Mouse (Mus musculus): ENCODE data around the gene Gm49405. TPM values are rescaled to one million over a fixed set of nuclear protein-coding genes. Genes with fewer than 3 reads are reported as not detected.
A peak's percentile ranks its signal among the peaks of the same experiment; 100 is the strongest.
"Not testable (repeated sequence)": the region's sequence is repeated elsewhere in the genome, so short reads cannot be mapped to it uniquely, and the experiment has no call there.

The Gm49405 gene
- polyA plus RNA-seq, 1 experiment: 0.05 TPM

DNA sequence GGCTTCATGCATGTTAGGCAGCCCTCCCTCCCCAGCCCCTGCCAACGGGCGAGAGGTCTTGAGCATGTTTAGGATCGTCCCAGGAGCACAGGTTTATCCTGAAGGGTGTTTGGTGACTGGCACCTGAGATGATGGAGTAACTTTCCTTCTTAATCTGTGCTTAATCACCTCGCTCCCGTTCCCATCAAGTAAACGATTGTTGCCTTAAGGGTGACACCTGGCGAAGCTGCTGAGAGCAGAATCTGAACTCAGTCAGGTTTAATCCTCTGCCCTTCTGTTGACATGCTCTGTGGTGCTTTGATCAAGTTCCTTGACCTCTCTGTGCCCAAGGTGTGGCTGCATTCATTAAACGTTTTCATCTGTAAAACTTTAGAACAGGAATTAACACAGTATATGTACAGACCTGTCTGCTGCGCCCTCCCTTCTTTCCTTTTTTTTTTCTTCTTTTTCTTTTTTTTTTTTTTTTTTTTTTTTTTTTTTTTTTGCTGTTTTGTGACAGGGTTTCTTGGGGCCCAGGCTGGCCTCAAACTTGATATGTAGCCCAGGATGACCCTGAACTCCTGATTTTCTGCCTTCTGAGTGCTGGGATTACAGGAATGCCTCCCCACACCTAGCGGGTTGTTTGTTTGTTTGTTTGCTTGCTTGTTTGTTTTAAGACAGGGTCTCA is 17.6 kb downstream of the Gm49405 start:
- no peaks in the 10 kb centered on the region for H3K27me3 ChIP-seq (ENCODE audit: control insufficient read depth)
- H3K9me3 ChIP-seq (ENCODE audit: control insufficient read depth, low read length): no peaks in the 10 kb centered on the region
- TF ChIP-seq TAL1 (IDR thresholded peaks at IDR 0.05; ENCODE audit: low read length): no peak; the same call in 2 of the 3 replicates
- TF ChIP-seq GATA1 (IDR thresholded peaks at IDR 0.05; ENCODE audit: low read length): no peak
- peaks cover 55% of the 10 kb centered on the region for H3K4me1 ChIP-seq (ENCODE audit: control insufficient read depth)
- H3K36me3 ChIP-seq (ENCODE audit: control insufficient read depth): no peaks in the 10 kb centered on the region
- no peak overlapping the region for H3K4me3 ChIP-seq (replicated peaks)

DNA sequence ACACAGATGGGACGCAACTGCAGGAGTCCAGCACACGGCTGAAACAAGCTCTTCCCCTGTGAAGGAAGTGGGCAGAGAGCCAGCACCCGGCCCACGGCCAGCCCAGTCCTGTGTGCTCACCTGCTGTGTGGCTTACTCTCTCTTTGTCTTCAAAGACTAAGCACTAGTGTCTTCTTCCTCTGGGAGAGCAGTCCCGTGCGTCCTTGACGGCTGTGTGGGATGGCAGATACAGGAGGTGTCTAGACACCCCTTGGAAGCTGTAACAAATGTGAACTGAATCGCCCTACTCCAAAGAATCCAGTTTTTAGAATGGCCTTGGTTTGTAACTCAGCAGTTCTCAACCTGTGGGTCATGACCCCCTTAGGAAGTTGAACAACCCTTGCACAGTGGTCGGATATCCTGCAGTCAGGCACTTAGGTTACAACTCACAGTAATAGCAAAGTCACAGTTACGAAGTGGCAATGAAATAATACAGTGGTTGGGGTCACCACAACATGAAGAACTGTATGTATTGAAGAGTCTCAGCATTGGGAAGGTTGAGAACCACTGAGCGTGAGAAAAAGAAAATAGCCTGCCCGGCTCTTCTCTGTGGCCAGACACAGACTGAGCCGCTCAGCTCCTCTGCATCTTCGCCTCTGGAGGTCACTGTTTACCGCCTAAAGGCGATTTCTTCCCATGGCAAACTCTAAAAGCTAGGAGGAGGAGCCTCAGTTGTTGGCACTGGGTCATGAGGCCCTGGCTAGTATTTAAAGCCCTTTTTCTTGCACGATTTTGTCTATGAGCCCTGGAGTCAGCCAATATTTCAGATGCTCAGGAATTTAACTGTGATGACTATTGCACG is 18.5 kb downstream of the Gm49405 start:
- Histone ChIP-seq H3K36me3 (ENCODE audit: control insufficient read depth) (no peaks in the 10 kb centered on the region), H3K4me1 (ENCODE audit: control insufficient read depth) (peaks cover 46% of the 10 kb centered on the region), H3K27me3 (ENCODE audit: control insufficient read depth) (no peaks in the 10 kb centered on the region), H3K4me3 (replicated peaks) (no peak overlapping the region), H3K9me3 (ENCODE audit: control insufficient read depth, low read length) (no peaks in the 10 kb centered on the region)
- no peak for TF ChIP-seq GATA1 (IDR thresholded peaks at IDR 0.05; ENCODE audit: low read length)
- TF ChIP-seq TAL1 (IDR thresholded peaks at IDR 0.05; ENCODE audit: low read length): no peak

DNA sequence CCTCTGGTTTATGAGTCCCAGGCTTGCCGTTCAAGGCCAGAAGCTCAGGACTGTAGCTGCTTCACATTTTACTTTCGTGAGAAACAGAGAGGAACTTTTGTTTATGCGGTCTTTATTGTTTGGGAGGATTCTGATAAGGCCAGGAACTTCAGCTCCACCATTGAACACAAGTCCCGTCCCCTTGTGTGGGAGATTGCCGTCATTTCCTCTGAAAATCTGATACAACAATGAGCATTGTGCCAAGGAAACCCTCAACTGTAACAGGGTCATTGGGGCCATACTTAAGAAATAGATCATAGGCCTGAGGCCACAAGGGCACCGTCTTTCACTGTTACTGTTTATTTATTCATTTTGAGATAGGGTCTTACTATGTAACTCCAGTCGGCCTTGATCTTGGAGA is 22.8 kb downstream of the Gm49405 start:
- peaks cover 13% of the 10 kb centered on the region for H3K9me3 ChIP-seq (ENCODE audit: control insufficient read depth, low read length)
- TF ChIP-seq GATA1 (IDR thresholded peaks at IDR 0.05; ENCODE audit: low read length) (no peak), TAL1 (IDR thresholded peaks at IDR 0.05; ENCODE audit: low read length) (no peak)
- H3K4me1 ChIP-seq (ENCODE audit: control insufficient read depth): peaks cover 17% of the 10 kb centered on the region
- H3K36me3 ChIP-seq (ENCODE audit: control insufficient read depth): no peaks in the 10 kb centered on the region
- H3K27me3 ChIP-seq (ENCODE audit: control insufficient read depth): peaks cover 3% of the 10 kb centered on the region; the same call in 1 of the 2 replicates
- H3K4me3 ChIP-seq (replicated peaks): no peak overlapping the region

DNA sequence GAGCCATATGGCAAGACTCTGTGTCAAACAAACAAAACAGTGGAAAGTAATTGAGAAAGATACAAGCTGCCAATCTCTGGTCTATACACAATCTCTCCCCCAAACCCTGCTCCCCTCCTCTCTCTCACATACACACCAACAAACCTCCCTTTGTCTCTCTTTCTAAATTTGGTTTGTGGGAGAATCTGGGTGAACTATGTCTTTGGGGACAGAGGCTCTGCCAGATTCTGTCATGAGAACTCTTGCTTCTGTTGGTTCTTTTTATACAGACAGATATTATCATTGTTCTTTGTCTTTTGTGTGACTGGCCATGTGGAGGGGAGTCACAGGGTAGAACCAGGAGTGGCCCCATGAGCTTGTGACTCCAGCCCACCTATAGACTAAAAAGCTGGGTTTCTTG is 27.1 kb downstream of the Gm49405 start:
- Histone ChIP-seq H3K4me1 (ENCODE audit: control insufficient read depth) (peaks cover 8% of the 10 kb centered on the region), H3K4me3 (replicated peaks) (no peak overlapping the region), H3K36me3 (ENCODE audit: control insufficient read depth) (no peaks in the 10 kb centered on the region), H3K9me3 (ENCODE audit: control insufficient read depth, low read length) (peaks cover 15% of the 10 kb centered on the region), H3K27me3 (ENCODE audit: control insufficient read depth) (peaks cover 3% of the 10 kb centered on the region; the same call in 1 of the 2 replicates)
- TF ChIP-seq TAL1 (IDR thresholded peaks at IDR 0.05; ENCODE audit: low read length): no peak
- no peak for TF ChIP-seq GATA1 (IDR thresholded peaks at IDR 0.05; ENCODE audit: low read length)

DNA sequence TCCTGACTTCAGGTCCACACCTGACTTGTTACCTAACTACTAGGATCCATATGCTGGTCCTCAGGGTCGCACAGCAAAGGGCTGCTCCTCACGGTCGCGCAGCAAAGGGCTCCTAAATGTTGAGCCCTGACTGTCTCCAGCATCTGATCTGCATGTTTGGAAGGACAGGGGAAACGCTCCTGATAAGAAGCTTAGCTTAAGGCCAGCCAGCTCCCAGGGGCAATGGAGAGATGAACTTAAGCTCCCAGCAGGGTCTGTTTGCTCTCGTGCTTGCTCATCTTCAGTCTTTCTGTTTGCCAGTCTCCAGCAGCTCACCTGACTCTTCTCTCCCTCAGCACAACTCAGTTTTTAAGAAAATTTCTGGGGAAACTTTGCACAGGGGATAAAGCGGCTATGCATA is 32.2 kb downstream of the Gm49405 start:
- H3K9me3 ChIP-seq (ENCODE audit: control insufficient read depth, low read length): peaks cover 5% of the 10 kb centered on the region; the same call in 1 of the 2 replicates
- peaks cover 9% of the 10 kb centered on the region for H3K36me3 ChIP-seq (ENCODE audit: control insufficient read depth)
- H3K4me1 ChIP-seq (ENCODE audit: control insufficient read depth): peaks cover 26% of the 10 kb centered on the region
- no peak overlapping the region for H3K4me3 ChIP-seq (replicated peaks)
- no peaks in the 10 kb centered on the region; the same call in 1 of the 2 replicates for H3K27me3 ChIP-seq (ENCODE audit: control insufficient read depth)
- TF ChIP-seq TAL1 (IDR thresholded peaks at IDR 0.05; ENCODE audit: low read length) (no peak), GATA1 (IDR thresholded peaks at IDR 0.05; ENCODE audit: low read length) (no peak)

GRCm38 (mm10) chr19:4033298-4033697 is 32.9 kb downstream of the Gm49405 start:
- Histone ChIP-seq H3K9me3 (ENCODE audit: control insufficient read depth, low read length) (peaks cover under 1% of the 10 kb centered on the region; the same call in 1 of the 2 replicates), H3K36me3 (ENCODE audit: control insufficient read depth) (peaks cover 9% of the 10 kb centered on the region), H3K4me1 (ENCODE audit: control insufficient read depth) (peaks cover 33% of the 10 kb centered on the region), H3K27me3 (ENCODE audit: control insufficient read depth) (no peaks in the 10 kb centered on the region), H3K4me3 (replicated peaks) (no peak overlapping the region)
- no peak for TF ChIP-seq TAL1 (IDR thresholded peaks at IDR 0.05; ENCODE audit: low read length)
- TF ChIP-seq GATA1 (IDR thresholded peaks at IDR 0.05; ENCODE audit: low read length): no peak

DNA sequence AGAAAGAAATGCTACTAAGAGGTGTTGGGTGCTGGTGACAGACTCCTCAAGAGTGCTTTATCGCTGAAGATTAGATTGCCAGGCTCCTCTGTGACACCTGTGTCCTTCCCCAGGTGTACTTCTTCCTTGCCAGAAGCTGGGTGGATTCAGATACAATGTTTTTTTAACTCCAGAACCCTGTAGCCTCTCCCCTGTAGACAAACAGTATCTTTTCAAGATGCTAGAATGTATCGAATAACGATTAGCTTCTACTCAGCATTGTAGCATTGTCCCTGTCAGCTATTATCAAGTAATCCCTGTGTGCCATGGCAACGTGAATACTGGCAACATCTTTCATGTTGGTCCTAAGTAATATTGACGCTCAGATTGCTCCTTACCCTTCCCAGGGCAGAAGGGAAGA is 33.3 kb downstream of the Gm49405 start:
- TF ChIP-seq TAL1 (IDR thresholded peaks at IDR 0.05; ENCODE audit: low read length) (no peak), GATA1 (IDR thresholded peaks at IDR 0.05; ENCODE audit: low read length) (no peak)
- no peaks in the 10 kb centered on the region for H3K9me3 ChIP-seq (ENCODE audit: control insufficient read depth, low read length)
- H3K27me3 ChIP-seq (ENCODE audit: control insufficient read depth): no peaks in the 10 kb centered on the region
- H3K36me3 ChIP-seq (ENCODE audit: control insufficient read depth): peaks cover 9% of the 10 kb centered on the region
- H3K4me3 ChIP-seq (replicated peaks): no peak overlapping the region
- peaks cover 35% of the 10 kb centered on the region for H3K4me1 ChIP-seq (ENCODE audit: control insufficient read depth)

- H3K4me3 ChIP-seq (replicated peaks): peak overlapping the region; percentile 32
- peaks cover 9% of the 10 kb centered on the region for H3K36me3 ChIP-seq (ENCODE audit: control insufficient read depth)
- no peaks in the 10 kb centered on the region for H3K27me3 ChIP-seq (ENCODE audit: control insufficient read depth)
- TF ChIP-seq TAL1 (IDR thresholded peaks at IDR 0.05; ENCODE audit: low read length) (no peak), GATA1 (IDR thresholded peaks at IDR 0.05; ENCODE audit: low read length) (no peak)
- H3K4me1 ChIP-seq (ENCODE audit: control insufficient read depth): peaks cover 30% of the 10 kb centered on the region
- no peaks in the 10 kb centered on the region for H3K9me3 ChIP-seq (ENCODE audit: control insufficient read depth, low read length)
Measured at GRCm38 (mm10) chr19:4036327-4037045, 36.1 kb downstream of the Gm49405 start.

DNA sequence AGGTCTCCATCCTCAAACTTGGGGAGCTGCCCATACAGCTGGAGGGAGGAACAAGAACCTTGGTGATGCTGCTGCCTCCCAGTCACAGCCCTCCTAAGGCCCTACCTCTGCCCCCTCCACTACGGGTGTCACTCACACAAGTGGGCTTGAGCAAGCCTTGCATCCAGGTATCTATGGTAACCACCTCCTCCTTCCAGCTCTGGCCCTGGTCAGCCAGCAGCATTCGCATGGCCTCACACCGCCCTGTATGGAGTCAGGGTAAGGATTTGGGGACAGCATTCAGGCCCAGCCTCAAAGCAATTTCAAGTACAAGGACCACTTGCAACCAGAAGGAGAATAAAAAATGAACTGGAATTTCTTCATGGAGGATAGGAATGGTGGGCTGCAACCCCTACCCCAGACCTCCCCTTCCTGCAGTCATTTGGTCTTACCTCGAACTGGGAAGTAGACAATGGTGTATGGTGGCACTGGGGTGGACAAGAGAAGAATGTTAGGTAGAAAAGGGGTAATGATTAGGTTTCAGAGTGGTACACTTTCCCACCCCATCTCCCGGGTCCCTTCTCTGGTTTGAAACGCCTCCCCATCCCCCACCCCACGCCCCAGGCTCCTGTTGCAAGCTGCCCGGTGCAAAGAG is 36.8 kb downstream of the Gm49405 start:
- Histone ChIP-seq H3K4me1 (ENCODE audit: control insufficient read depth) (peaks cover 34% of the 10 kb centered on the region), H3K4me3 (replicated peaks) (peak overlapping the region; percentile 69)
- not testable (repeated sequence) for H3K27me3 ChIP-seq (ENCODE audit: control insufficient read depth); H3K9me3 ChIP-seq (ENCODE audit: control insufficient read depth, low read length); H3K36me3 ChIP-seq (ENCODE audit: control insufficient read depth)
